Mouse (Mus musculus): ENCODE results near the gene Ltb4r2.

DNA sequence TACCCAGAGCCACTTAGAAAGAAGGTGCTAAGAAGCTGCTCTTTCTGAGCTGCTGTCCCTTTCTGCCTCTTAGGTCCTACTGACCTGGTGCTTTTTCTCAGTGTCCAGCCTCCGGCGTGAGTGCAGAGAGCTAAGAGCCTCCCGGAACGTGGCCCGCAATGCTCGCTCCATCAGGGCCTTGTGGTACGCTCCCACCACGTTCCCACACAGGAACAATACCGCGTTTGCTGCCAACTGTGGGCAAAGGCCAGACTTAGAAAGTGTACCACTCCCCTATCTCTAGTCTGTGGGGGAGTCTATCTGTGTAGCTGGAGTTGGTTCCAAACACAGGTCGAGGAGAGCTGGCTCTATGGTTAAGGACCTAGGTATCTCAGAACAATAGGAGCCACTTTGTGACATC, 19.5 kb downstream of the Ltb4r2 start:
- TF ChIP-seq CTCF (conservative IDR thresholded peaks at IDR 0.05; ENCODE audit: low read length) (no peak), POU5F1 (IDR thresholded peaks at IDR 0.05; ENCODE audit: borderline replicate concordance, low read length) (no peak), NANOG (IDR thresholded peaks at IDR 0.05; ENCODE audit: borderline replicate concordance, low read length) (no peak)
